Mouse (Mus musculus): Measurements from ENCODE around the gene Ppm1j. TPM values are rescaled to one million over a fixed set of nuclear protein-coding genes. Genes with fewer than 3 reads are reported as not detected.
"Not testable (repeated sequence)": the region's sequence is repeated elsewhere in the genome, so short reads cannot be mapped to it uniquely, and the experiment has no call there.

The Ppm1j gene
- polyA plus RNA-seq (2015; fragmentation: Nextera tagmentation; extraction: Ambion mirVana): 0.24 and 0.64 TPM in 2 replicates

- Histone ChIP-seq H3K36me3 (replicated peaks) (no peaks in the 10 kb centered on the region), H3K4me1 (replicated peaks) (peaks cover 27% of the 10 kb centered on the region), H3K9ac (peak within 1 kb of the TSS; percentile 27; the same call in 1 of the 2 replicates), H3K9me3 (replicated peaks) (no peaks in the 10 kb centered on the region), H3K27me3 (peaks cover 100% of the 10 kb centered on the region), H3K27ac (replicated peaks) (no peak within 1 kb of the TSS), H3K4me3 (replicated peaks) (peak within 1 kb of the TSS; percentile 52), H3K4me2 (peak within 1 kb of the TSS; percentile 76)
- ATAC-seq (ENCODE audit: insufficient read depth): peak; percentile 49
- 2% methylated on average over 56 of the region's 56 CpGs for WGBS (ENCODE audit: insufficient replicate concordance)
Measured at GRCm38 (mm10) chr3:104780561-104781420, at the start of gene Ppm1j. Ppm1j (plus strand) TSS chr3:104781056.

GRCm38 (mm10) chr3:104732907-104733306, 47.9 kb upstream of the Ppm1j start:
- Histone ChIP-seq H3K4me2 (no peak overlapping the region), H3K4me3 (replicated peaks) (no peak overlapping the region), H3K4me1 (replicated peaks) (no peaks in the 10 kb centered on the region), H3K36me3 (replicated peaks) (no peaks in the 10 kb centered on the region), H3K27ac (replicated peaks) (no peak overlapping the region), H3K9ac (no peak overlapping the region), H3K27me3 (no peaks in the 10 kb centered on the region), H3K9me3 (replicated peaks) (no peaks in the 10 kb centered on the region)
- no peak for ATAC-seq (ENCODE audit: insufficient read depth)
- WGBS (ENCODE audit: insufficient replicate concordance): 54% methylated on average over 3 of the region's 3 CpGs

GRCm38 (mm10) chr3:104734654-104735053, 46.2 kb upstream of the Ppm1j start:
- no peaks in the 10 kb centered on the region for H3K4me1 ChIP-seq (replicated peaks)
- no peaks in the 10 kb centered on the region for H3K9me3 ChIP-seq (replicated peaks)
- H3K9ac ChIP-seq: no peak overlapping the region
- no peaks in the 10 kb centered on the region for H3K27me3 ChIP-seq
- no peak overlapping the region for H3K4me2 ChIP-seq
- WGBS (ENCODE audit: insufficient replicate concordance): 53% methylated on average over 7 of the region's 7 CpGs
- ATAC-seq (ENCODE audit: insufficient read depth): no peak
- H3K36me3 ChIP-seq (replicated peaks): no peaks in the 10 kb centered on the region
- H3K27ac ChIP-seq (replicated peaks): no peak overlapping the region
- H3K4me3 ChIP-seq (replicated peaks): no peak overlapping the region

- Histone ChIP-seq H3K36me3 (replicated peaks) (no peaks in the 10 kb centered on the region), H3K4me3 (replicated peaks) (no peak overlapping the region), H3K9ac (no peak overlapping the region), H3K27ac (replicated peaks) (no peak overlapping the region), H3K4me1 (replicated peaks) (no peaks in the 10 kb centered on the region), H3K4me2 (no peak overlapping the region), H3K9me3 (replicated peaks) (no peaks in the 10 kb centered on the region), H3K27me3 (no peaks in the 10 kb centered on the region)
- no peak for ATAC-seq (ENCODE audit: insufficient read depth)
- WGBS (ENCODE audit: insufficient replicate concordance): 61% methylated on average over 3 of the region's 3 CpGs
Measured at GRCm38 (mm10) chr3:104741954-104742353, 38.9 kb upstream of the Ppm1j start.

- no peaks in the 10 kb centered on the region for H3K36me3 ChIP-seq (replicated peaks)
- H3K4me2 ChIP-seq: no peak overlapping the region
- H3K27ac ChIP-seq (replicated peaks): no peak overlapping the region
- H3K9ac ChIP-seq: no peak overlapping the region
- no peak for ATAC-seq (ENCODE audit: insufficient read depth)
- H3K4me1 ChIP-seq (replicated peaks): no peaks in the 10 kb centered on the region
- H3K4me3 ChIP-seq (replicated peaks): no peak overlapping the region
- WGBS (ENCODE audit: insufficient replicate concordance): 39% methylated on average over 1 of the region's 1 CpGs
- no peaks in the 10 kb centered on the region for H3K27me3 ChIP-seq
- H3K9me3 ChIP-seq (replicated peaks): no peaks in the 10 kb centered on the region
Measured at GRCm38 (mm10) chr3:104743161-104743560, 37.7 kb upstream of the Ppm1j start.

GRCm38 (mm10) chr3:104743864-104744263, 37.0 kb upstream of the Ppm1j start:
- no peaks in the 10 kb centered on the region for H3K4me1 ChIP-seq (replicated peaks)
- H3K36me3 ChIP-seq (replicated peaks): no peaks in the 10 kb centered on the region
- H3K9me3 ChIP-seq (replicated peaks): no peaks in the 10 kb centered on the region
- H3K27ac ChIP-seq (replicated peaks): no peak overlapping the region
- no peak overlapping the region for H3K9ac ChIP-seq
- 17% methylated on average over 1 of the region's 1 CpGs for WGBS (ENCODE audit: insufficient replicate concordance)
- H3K4me2 ChIP-seq: no peak overlapping the region
- no peaks in the 10 kb centered on the region for H3K27me3 ChIP-seq
- no peak for ATAC-seq (ENCODE audit: insufficient read depth)
- no peak overlapping the region for H3K4me3 ChIP-seq (replicated peaks)

GRCm38 (mm10) chr3:104752845-104753244, 28.0 kb upstream of the Ppm1j start:
- not testable (repeated sequence) for H3K4me3 ChIP-seq (replicated peaks); H3K9ac ChIP-seq; H3K27ac ChIP-seq (replicated peaks); ATAC-seq (ENCODE audit: insufficient read depth); H3K9me3 ChIP-seq (replicated peaks); H3K36me3 ChIP-seq (replicated peaks); H3K4me1 ChIP-seq (replicated peaks)
- H3K4me2 ChIP-seq: peak overlapping the region; percentile 36; the same call in 1 of the 2 replicates
- H3K27me3 ChIP-seq: peaks cover 28% of the 10 kb centered on the region
- WGBS (ENCODE audit: insufficient replicate concordance): 16% methylated on average over 17 of the region's 25 CpGs

- H3K4me3 ChIP-seq (replicated peaks): peak overlapping the region; percentile 49
- H3K27ac ChIP-seq (replicated peaks): no peak overlapping the region
- H3K9me3 ChIP-seq (replicated peaks): no peaks in the 10 kb centered on the region
- no peaks in the 10 kb centered on the region for H3K36me3 ChIP-seq (replicated peaks)
- H3K4me1 ChIP-seq (replicated peaks): peaks cover 33% of the 10 kb centered on the region
- peak overlapping the region; percentile 82 for H3K4me2 ChIP-seq
- peak; percentile 45; the same call in 1 of the 2 replicates for ATAC-seq (ENCODE audit: insufficient read depth)
- 2% methylated on average over 27 of the region's 27 CpGs for WGBS (ENCODE audit: insufficient replicate concordance)
- H3K9ac ChIP-seq: peak overlapping the region; percentile 49; the same call in 1 of the 2 replicates
- peaks cover 41% of the 10 kb centered on the region for H3K27me3 ChIP-seq
Measured at GRCm38 (mm10) chr3:104758406-104758805, 22.4 kb upstream of the Ppm1j start.

- H3K4me2 ChIP-seq: peak overlapping the region; percentile 82
- H3K9ac ChIP-seq: peak overlapping the region; percentile 49; the same call in 1 of the 2 replicates
- H3K36me3 ChIP-seq (replicated peaks): no peaks in the 10 kb centered on the region
- H3K27me3 ChIP-seq: peaks cover 37% of the 10 kb centered on the region
- peak overlapping the region; percentile 49 for H3K4me3 ChIP-seq (replicated peaks)
- no peak overlapping the region for H3K27ac ChIP-seq (replicated peaks)
- peaks cover 38% of the 10 kb centered on the region for H3K4me1 ChIP-seq (replicated peaks)
- ATAC-seq (ENCODE audit: insufficient read depth): no peak
- H3K9me3 ChIP-seq (replicated peaks): no peaks in the 10 kb centered on the region
- WGBS (ENCODE audit: insufficient replicate concordance): 18% methylated on average over 5 of the region's 5 CpGs
Measured at GRCm38 (mm10) chr3:104758869-104759268, 22.0 kb upstream of the Ppm1j start.

GRCm38 (mm10) chr3:104762103-104762863, 18.6 kb upstream of the Ppm1j start:
- H3K4me3 ChIP-seq (replicated peaks): peak overlapping the region; percentile 25
- not testable (repeated sequence) for H3K9ac ChIP-seq; H3K9me3 ChIP-seq (replicated peaks); H3K36me3 ChIP-seq (replicated peaks)
- WGBS (ENCODE audit: insufficient replicate concordance): 11% methylated on average over 20 of the region's 20 CpGs
- H3K27me3 ChIP-seq: peaks cover 27% of the 10 kb centered on the region
- peak overlapping the region; percentile 83 for H3K27ac ChIP-seq (replicated peaks)
- H3K4me2 ChIP-seq: peak overlapping the region; percentile 66
- peak; percentile 73 for ATAC-seq (ENCODE audit: insufficient read depth)
- peaks cover 38% of the 10 kb centered on the region for H3K4me1 ChIP-seq (replicated peaks)

GRCm38 (mm10) chr3:104765021-104765420, 15.8 kb upstream of the Ppm1j start:
- H3K9ac ChIP-seq: no peak overlapping the region
- H3K9me3 ChIP-seq (replicated peaks): no peaks in the 10 kb centered on the region
- ATAC-seq (ENCODE audit: insufficient read depth): no peak
- 10% methylated on average over 4 of the region's 4 CpGs for WGBS (ENCODE audit: insufficient replicate concordance)
- H3K4me2 ChIP-seq: no peak overlapping the region
- H3K4me3 ChIP-seq (replicated peaks): no peak overlapping the region
- H3K27me3 ChIP-seq: peaks cover 4% of the 10 kb centered on the region; the same call in 1 of the 2 replicates
- peaks cover 35% of the 10 kb centered on the region for H3K4me1 ChIP-seq (replicated peaks)
- H3K36me3 ChIP-seq (replicated peaks): no peaks in the 10 kb centered on the region
- no peak overlapping the region for H3K27ac ChIP-seq (replicated peaks)

Data from liver, embryonic 15.5 days (tissue).